ENCODE assay signal across 8 mouse cellular contexts in the genomic region with DNA sequence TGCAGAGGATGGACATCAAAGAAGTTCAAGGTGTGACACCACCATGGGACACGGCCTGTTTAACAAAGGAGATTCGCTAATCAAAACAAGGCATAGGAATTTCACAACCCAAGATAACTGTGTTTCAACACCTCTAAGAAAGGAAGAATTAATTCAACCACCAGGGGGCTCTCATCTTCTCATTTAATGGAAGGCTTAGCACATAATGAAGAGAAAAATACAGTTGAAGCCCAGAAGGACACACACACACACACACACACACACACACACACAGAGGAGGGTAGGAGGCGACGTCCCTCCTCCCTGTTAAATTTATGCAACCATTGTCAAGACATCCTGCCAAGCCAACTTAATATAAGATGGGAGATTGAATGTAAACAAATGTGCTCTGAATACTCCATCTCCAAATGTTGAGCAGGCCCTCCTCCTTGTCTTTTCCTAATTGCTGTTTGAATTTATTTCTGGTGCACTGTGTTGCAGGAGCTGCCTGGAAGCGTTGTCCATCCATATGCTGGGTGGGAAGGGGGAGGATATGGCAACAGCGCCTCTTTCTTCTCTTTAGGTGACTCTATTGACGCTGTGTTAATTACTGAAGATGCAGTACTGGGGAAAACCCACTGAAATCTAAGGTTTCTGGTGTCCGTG.
A peak's percentile ranks its signal among the peaks of the same experiment; 100 is the strongest.
DNase-seq lines count a peak whose midpoint lies in the region; TF ChIP-seq lines count a peak whose summit lies in the region.
"Had no signal": no experiment of that assay in that cellular context is flagged by ENCODE, and none has a peak within 500 bp of the region (broad histone marks: within the 10 kb centered on the region; RNA-seq: fewer than 3 reads in every experiment).

No protein-coding gene starts in this region.

- intact Hi-C loops in left cerebral cortex, postnatal 4 days (cut with DNase I) = loop anchor here (10.0 kb wide), 1 partner anchor 308 kb away; the partner anchor contains the start of gene Hivep1

- 0 out of 2 replicates have a peak, but pooled peaks have one; percentile 3 for TF ChIP-seq CTCF in brain, embryonic 14.5 days (IDR thresholded peaks at IDR 0.05; ENCODE audit: borderline replicate concordance, extremely low read depth, insufficient read depth, insufficient read length)

- no peak for TF ChIP-seq POLR2A in brain, embryonic 14.5 days (IDR thresholded peaks at IDR 0.05; ENCODE audit: borderline replicate concordance, extremely low read depth, insufficient read depth, insufficient read length, poor library complexity, severe bottlenecking)

- peak; percentile 36 to 40 for DNase-seq in left cerebral cortex, adult 18-20 months (ENCODE audit: low spot score in 2 of 2)
- DNase-seq in left cerebral cortex, postnatal 4 days = no peak
- DNase-seq in ES-CJ7 (ENCODE audit: low read depth, low spot score) = peak; percentile 49
- DNase-seq in brain, embryonic 14.5 days (ENCODE audit: low read depth) = peak; percentile 81
- peak; percentile 12 for DNase-seq in heart, postnatal 4 days
- peak; percentile 79 for DNase-seq in lung, postnatal 25 days (ENCODE audit: low spot score)
- DNase-seq in thymus, postnatal 25 days = peak; percentile 7
- DNase-seq: liver, embryonic 13.5 days had no signal
